22 mouse cellular contexts compared by ENCODE assay signal in genomic region chr6:119473992-119474391, GRCm38 (mm10).
"Had no signal": no experiment of that assay in that cellular context is flagged by ENCODE, and none has a peak within 500 bp of the region (broad histone marks: within the 10 kb centered on the region; RNA-seq: fewer than 3 reads in every experiment).

No protein-coding gene starts in this region.

- DNase-seq: kidney, adult 11 months; kidney, adult 8-10 months; kidney, postnatal 10 days; kidney, postnatal 36 days; layer of hippocampus, postnatal 36 days; liver, embryonic 13.5 days; lung, embryonic 14.5 days; retina, postnatal 1 day; right cerebral cortex, postnatal 25 days; thymus, adult 2 months; thymus, postnatal 25 days had no signal

- H3K4me3 ChIP-seq: kidney, embryonic 15.5 days; left cerebral cortex, adult 2 months; liver, embryonic 13.5 days; midbrain, embryonic 10.5 days; midbrain, embryonic 13.5 days; myocyte; neural tube, embryonic 13.5 days had no signal

- H3K4me2 ChIP-seq: kidney, embryonic 15.5 days; liver, embryonic 13.5 days; lung, embryonic 14.5 days; midbrain, embryonic 13.5 days; neural tube, embryonic 13.5 days had no signal

- H3K9me3 ChIP-seq: kidney, embryonic 15.5 days; liver, embryonic 13.5 days; megakaryocyte, embryonic 14.5 days; midbrain, embryonic 10.5 days; midbrain, embryonic 13.5 days; neural tube, embryonic 13.5 days had no signal

- ATAC-seq: lung, postnatal 0 days; midbrain, embryonic 13.5 days; midbrain, embryonic 16.5 days had no signal

- H3K27me3 ChIP-seq: kidney, embryonic 15.5 days; midbrain, embryonic 13.5 days; neural tube, embryonic 13.5 days had no signal

- H3K36me3 ChIP-seq: kidney, embryonic 15.5 days; liver, embryonic 13.5 days; midbrain, embryonic 10.5 days; midbrain, embryonic 13.5 days; neural tube, embryonic 13.5 days had no signal

- H3K9ac ChIP-seq: kidney, embryonic 15.5 days; liver, embryonic 13.5 days; lung, embryonic 14.5 days; midbrain, embryonic 13.5 days; neural tube, embryonic 13.5 days had no signal

- H3K27ac ChIP-seq: kidney, embryonic 15.5 days; left cerebral cortex, adult 2 months; liver, embryonic 13.5 days; macrophage; midbrain, embryonic 10.5 days; midbrain, embryonic 13.5 days; neural tube, embryonic 13.5 days; stomach, postnatal 0 days had no signal
